Mouse (Mus musculus) embryonic facial prominence, embryonic 14.5 days (tissue): Measurements from ENCODE around the gene Babam2. TPM values are rescaled to one million over a fixed set of nuclear protein-coding genes. Genes with fewer than 3 reads are reported as not detected.

ENCODE experiments used
- ATAC-seq: fragments of 200-750 bp; cut with Nextera tagmentation; 2 replicates; pipeline ENCODE4 v1.8.0; 2017; ENCODE audit warnings: low read depth, moderate number of reproducible peaks, moderate TSS enrichment
- DNase-seq: peaks from one replicate; pipeline ENCODE4 v3.0.0-alpha.2; 2015; ENCODE audit warnings: low spot score
- H3K27ac ChIP-seq: fragments of 300-500 bp; sonication (generic); replicated peaks from 2 replicates; pipeline ENCODE4 v1.5.1; 2014; ENCODE audit warnings: low read depth, mild to moderate bottlenecking, low read length, moderate library complexity
- H3K27me3 ChIP-seq: fragments of 300-500 bp; sonication (generic); replicated peaks from 2 replicates; pipeline ENCODE4 v1.6.1; 2014; ENCODE audit warnings: low read length; ENCODE audit not compliant: control insufficient read depth, insufficient read depth
- H3K36me3 ChIP-seq: fragments of 300-500 bp; sonication (generic); 2 replicates; pipeline ENCODE4 v1.6.1; 2014; ENCODE audit warnings: low read length, mixed read lengths; ENCODE audit not compliant: control insufficient read depth, insufficient read depth
- H3K4me1 ChIP-seq: fragments of 300-500 bp; sonication (generic); 2 replicates; pipeline ENCODE4 v1.6.1; 2014; ENCODE audit warnings: antibody characterized with exemption, low read length; ENCODE audit not compliant: control insufficient read depth, insufficient read depth
- H3K4me2 ChIP-seq: fragments of 300-500 bp; sonication (generic); 2 replicates; pipeline ENCODE4 v1.6.1; 2014; ENCODE audit warnings: low read depth, mild to moderate bottlenecking, low read length, moderate library complexity, mixed read lengths
- H3K4me3 ChIP-seq: fragments of 300-500 bp; sonication (generic); 2 replicates; pipeline ENCODE4 v1.5.1; 2014; ENCODE audit warnings: low read depth, mild to moderate bottlenecking, low read length
- H3K9ac ChIP-seq: fragments of 300-500 bp; sonication (generic); 2 replicates; pipeline ENCODE4 v1.6.1; 2014; ENCODE audit warnings: low read depth, mild to moderate bottlenecking, low read length, moderate library complexity, mixed read lengths
- H3K9me3 ChIP-seq: fragments of 300-500 bp; sonication (generic); 2 replicates; pipeline ENCODE4 v1.6.1; 2016; ENCODE audit warnings: low read length; ENCODE audit not compliant: control insufficient read depth
- WGBS: fragments of 180-500 bp; shearing (Covaris S2); extraction: QIAGEN DNeasy Blood & Tissue Kit; methylation state at CpG from one replicate; pipeline ENCODE4 v1.1.7; 2014; 5-methylcytosine and 5-hydroxymethylcytosine counted together
- polyA plus RNA-seq: library from polyadenylated mRNA; unstranded; fragments of >200 nt; fragmentation: Nextera tagmentation; extraction: Ambion mirVana; gene quantifications from 2 replicates; pipeline ENCODE4 v1.2.1, GENCODE M21; 2014

The Babam2 gene
- polyA plus RNA-seq, 1 experiment from 2014 or later: 37.6 TPM

GRCm38 (mm10) chr5:31924075-31924474 is 226.6 kb downstream of the Babam2 start:
- no peaks in the 10 kb centered on the region for H3K9me3 ChIP-seq
- no peaks in the 10 kb centered on the region for H3K4me1 ChIP-seq
- no peak overlapping the region for H3K27ac ChIP-seq
- no peaks in the 10 kb centered on the region for H3K27me3 ChIP-seq
- H3K9ac ChIP-seq: no peak overlapping the region
- ATAC-seq: no peak
- H3K4me3 ChIP-seq: no peak overlapping the region
- H3K4me2 ChIP-seq: no peak overlapping the region
- DNase-seq: no peak
- H3K36me3 ChIP-seq: no peaks in the 10 kb centered on the region

- 82% methylated on average over 1 of the region's 1 CpGs for WGBS
- Histone ChIP-seq H3K9me3 (no peaks in the 10 kb centered on the region), H3K9ac (no peak overlapping the region), H3K27me3 (no peaks in the 10 kb centered on the region), H3K27ac (no peak overlapping the region), H3K4me1 (peaks cover 16% of the 10 kb centered on the region; the same call in 1 of the 2 replicates), H3K36me3 (no peaks in the 10 kb centered on the region), H3K4me2 (no peak overlapping the region), H3K4me3 (no peak overlapping the region)
- ATAC-seq (no peak), DNase-seq (no peak)
Measured at GRCm38 (mm10) chr5:31926551-31926950, 229.1 kb downstream of the Babam2 start.

- WGBS: 73% methylated on average over 7 of the region's 7 CpGs
- ATAC-seq: peak; percentile 18; the same call in 1 of the 2 replicates
- H3K27ac ChIP-seq: no peak overlapping the region
Measured at GRCm38 (mm10) chr5:31929007-31929406, 231.5 kb downstream of the Babam2 start.

GRCm38 (mm10) chr5:31931127-31931625 is 233.7 kb downstream of the Babam2 start:
- Histone ChIP-seq H3K4me1 (peaks cover 24% of the 10 kb centered on the region; the same call in 1 of the 2 replicates), H3K27me3 (no peaks in the 10 kb centered on the region), H3K27ac (peak overlapping the region; percentile 63), H3K9ac (no peak overlapping the region), H3K36me3 (no peaks in the 10 kb centered on the region), H3K4me2 (no peak overlapping the region), H3K9me3 (no peaks in the 10 kb centered on the region), H3K4me3 (no peak overlapping the region)
- peak; percentile 46 for DNase-seq
- WGBS: 45% methylated on average over 8 of the region's 8 CpGs
- ATAC-seq: no peak

More at GRCm38 (mm10) chr5:31929007-31929406, 231.5 kb downstream of the Babam2 start:
- Histone ChIP-seq H3K4me3 (no peak overlapping the region), H3K36me3 (no peaks in the 10 kb centered on the region), H3K9me3 (no peaks in the 10 kb centered on the region), H3K9ac (no peak overlapping the region), H3K4me1 (peaks cover 19% of the 10 kb centered on the region; the same call in 1 of the 2 replicates), H3K4me2 (no peak overlapping the region), H3K27me3 (no peaks in the 10 kb centered on the region)
- DNase-seq: no peak

- Histone ChIP-seq H3K27ac (peak overlapping the region; percentile 63; the same call in 1 of the 2 replicates), H3K4me3 (no peak overlapping the region), H3K4me1 (peaks cover 24% of the 10 kb centered on the region; the same call in 1 of the 2 replicates), H3K36me3 (no peaks in the 10 kb centered on the region), H3K27me3 (no peaks in the 10 kb centered on the region), H3K4me2 (no peak overlapping the region), H3K9me3 (no peaks in the 10 kb centered on the region), H3K9ac (no peak overlapping the region)
- DNase-seq: no peak
- 67% methylated on average over 1 of the region's 1 CpGs for WGBS
- no peak for ATAC-seq
Measured at GRCm38 (mm10) chr5:31931637-31932036, 234.2 kb downstream of the Babam2 start.

GRCm38 (mm10) chr5:31933296-31933695 is 235.8 kb downstream of the Babam2 start:
- DNase-seq (no peak), ATAC-seq (no peak)
- H3K36me3 ChIP-seq: no peaks in the 10 kb centered on the region
- WGBS: 78% methylated on average over 6 of the region's 6 CpGs
- no peak overlapping the region for H3K9ac ChIP-seq
- H3K9me3 ChIP-seq: no peaks in the 10 kb centered on the region
- H3K27ac ChIP-seq: no peak overlapping the region
- H3K4me2 ChIP-seq: no peak overlapping the region
- no peaks in the 10 kb centered on the region for H3K27me3 ChIP-seq
- no peak overlapping the region for H3K4me3 ChIP-seq
- H3K4me1 ChIP-seq: peaks cover 24% of the 10 kb centered on the region; the same call in 1 of the 2 replicates

- Histone ChIP-seq H3K4me1 (peaks cover 24% of the 10 kb centered on the region; the same call in 1 of the 2 replicates), H3K9ac (no peak overlapping the region), H3K27ac (no peak overlapping the region; the same call in 1 of the 2 replicates), H3K4me3 (no peak overlapping the region), H3K9me3 (no peaks in the 10 kb centered on the region), H3K36me3 (no peaks in the 10 kb centered on the region), H3K27me3 (no peaks in the 10 kb centered on the region), H3K4me2 (no peak overlapping the region)
- DNase-seq: no peak
- 50% methylated on average over 3 of the region's 3 CpGs for WGBS
- no peak for ATAC-seq
Measured at GRCm38 (mm10) chr5:31934397-31934796, 236.9 kb downstream of the Babam2 start.

GRCm38 (mm10) chr5:31935936-31936335 is 238.5 kb downstream of the Babam2 start:
- Histone ChIP-seq H3K9ac (no peak overlapping the region), H3K9me3 (no peaks in the 10 kb centered on the region), H3K4me1 (peaks cover 14% of the 10 kb centered on the region; the same call in 1 of the 2 replicates), H3K4me2 (no peak overlapping the region), H3K4me3 (no peak overlapping the region), H3K36me3 (no peaks in the 10 kb centered on the region), H3K27me3 (no peaks in the 10 kb centered on the region), H3K27ac (no peak overlapping the region)
- DNase-seq: no peak
- ATAC-seq: no peak
- WGBS: 93% methylated on average over 3 of the region's 3 CpGs

GRCm38 (mm10) chr5:31936523-31936922 is 239.0 kb downstream of the Babam2 start:
- Histone ChIP-seq H3K27ac (no peak overlapping the region), H3K9me3 (no peaks in the 10 kb centered on the region), H3K9ac (no peak overlapping the region), H3K4me1 (peaks cover 8% of the 10 kb centered on the region; the same call in 1 of the 2 replicates), H3K36me3 (no peaks in the 10 kb centered on the region), H3K27me3 (no peaks in the 10 kb centered on the region), H3K4me2 (no peak overlapping the region), H3K4me3 (no peak overlapping the region)
- no peak for ATAC-seq
- no peak for DNase-seq
- WGBS: 67% methylated on average over 3 of the region's 3 CpGs
